Mouse (Mus musculus): ENCODE measurements around the gene Kdm7a.

Gene Kdm7a

DNA sequence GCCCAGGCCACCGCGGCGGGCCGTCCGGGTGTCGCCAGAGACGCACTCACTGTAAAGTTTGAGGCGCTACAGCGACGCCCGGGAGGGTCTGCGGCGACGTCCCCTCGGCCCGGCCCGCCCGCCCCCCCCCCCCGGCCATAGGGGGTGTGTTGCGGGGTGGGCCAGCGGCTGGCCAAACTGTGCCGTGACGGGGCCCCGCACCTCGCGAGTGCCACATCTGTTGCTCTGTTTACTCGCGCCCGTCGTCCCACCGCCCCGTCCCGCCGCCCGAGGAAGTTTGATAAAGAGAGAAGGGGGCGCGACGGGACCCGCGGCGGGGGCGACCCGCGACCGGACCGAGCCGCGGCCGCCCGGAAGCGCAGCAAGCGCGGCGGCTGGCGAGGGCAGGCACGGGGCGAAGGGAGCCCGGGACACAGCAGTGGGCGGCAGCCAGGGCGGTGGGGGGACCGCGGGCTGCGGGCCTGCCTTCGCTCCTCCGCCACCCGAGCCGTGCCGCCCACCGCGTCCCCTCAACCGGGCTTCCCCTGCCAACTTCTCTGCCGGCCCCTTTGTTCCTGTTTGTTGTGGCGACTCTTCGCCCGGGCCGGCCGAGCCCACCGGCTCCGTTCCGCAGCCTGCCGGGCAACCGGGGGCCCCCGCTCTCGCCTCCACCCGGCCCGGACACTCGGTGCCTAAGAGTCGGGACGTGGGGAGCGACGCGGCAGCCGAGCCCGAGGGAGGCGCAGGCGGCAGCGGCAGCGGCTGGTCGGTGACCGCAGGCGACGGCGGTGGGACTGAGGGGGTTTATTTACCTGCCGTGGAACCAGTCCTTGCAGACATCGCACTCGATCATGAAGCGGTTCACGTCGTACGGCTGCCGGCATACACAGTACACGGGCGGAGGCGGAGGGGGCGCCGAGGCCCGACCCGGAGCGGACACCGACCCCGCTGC, 674 bp downstream of the Kdm7a start:
- no peak for DNase-seq (ENCODE audit: low spot score in 2 of 2)

DNA sequence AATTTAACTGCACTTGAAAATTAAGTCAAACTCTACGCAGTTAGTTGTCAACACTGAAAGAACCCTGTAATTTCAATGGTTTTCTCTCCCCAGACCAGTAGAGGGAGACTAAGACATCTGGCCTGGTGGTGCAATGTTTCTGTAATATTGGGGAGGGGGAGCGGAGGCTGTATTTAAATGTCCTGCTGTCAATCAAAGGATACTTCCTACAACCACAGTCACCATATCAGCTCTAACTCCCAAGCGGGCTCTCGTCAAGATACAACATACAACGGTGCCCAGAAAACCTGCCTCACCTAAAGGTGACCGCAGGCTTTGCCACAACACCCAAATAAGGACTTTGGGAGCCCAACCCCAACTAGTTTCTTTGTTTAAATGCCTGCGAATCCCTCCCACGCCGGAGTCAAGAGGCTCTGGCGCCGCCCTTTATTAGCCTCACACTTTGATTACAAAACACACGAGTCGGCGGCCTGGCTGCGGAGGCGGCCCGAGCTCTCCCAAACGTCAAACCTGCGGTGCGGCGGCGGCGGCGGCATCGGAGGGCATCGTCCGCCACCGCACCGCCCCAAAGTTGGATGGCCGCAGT, 1.4 kb downstream of the Kdm7a start:
- DNase-seq (ENCODE audit: low spot score in 2 of 2): peak; percentile 20 to 38

DNA sequence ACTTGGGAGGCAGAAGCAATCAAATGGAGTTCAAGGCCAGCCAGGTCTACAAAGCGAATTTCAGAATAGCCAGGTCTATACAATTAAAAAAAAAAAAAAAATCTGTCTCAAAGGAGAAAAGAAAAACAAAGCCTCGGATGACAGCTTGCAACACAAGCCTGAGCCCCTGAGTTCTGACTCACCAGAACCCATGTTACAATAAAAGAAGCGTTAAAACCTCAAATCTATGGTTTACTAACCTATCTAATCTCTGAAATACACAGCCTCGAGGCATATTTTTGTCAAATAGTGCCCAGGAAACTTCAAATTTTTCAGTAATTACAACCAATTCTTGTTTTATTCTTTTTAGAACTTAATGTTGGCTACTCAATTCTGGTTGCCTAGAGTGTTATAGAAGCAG, 2.1 kb downstream of the Kdm7a start:
- DNase-seq (ENCODE audit: low spot score in 2 of 2): no peak

DNA sequence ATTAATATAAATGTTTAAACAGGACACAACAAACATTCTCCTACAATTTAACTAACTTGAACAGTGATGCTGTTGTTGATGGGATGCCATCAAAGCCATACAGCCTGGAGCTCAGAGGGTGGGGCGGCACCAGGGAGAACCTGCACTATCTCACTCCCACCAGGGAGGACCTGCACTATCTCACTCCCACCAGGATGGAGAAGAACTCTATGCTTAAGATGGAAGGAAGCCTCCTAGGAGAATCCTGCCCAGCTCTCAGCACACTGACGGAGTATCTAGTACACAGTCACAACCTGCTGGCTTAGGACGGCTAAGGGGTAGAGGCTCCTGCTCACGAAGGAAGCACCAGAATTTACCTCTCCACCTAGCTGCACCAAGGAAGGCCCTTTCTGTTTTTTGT, 3.4 kb downstream of the Kdm7a start:
- no peak for DNase-seq (ENCODE audit: low spot score in 2 of 2)

DNA sequence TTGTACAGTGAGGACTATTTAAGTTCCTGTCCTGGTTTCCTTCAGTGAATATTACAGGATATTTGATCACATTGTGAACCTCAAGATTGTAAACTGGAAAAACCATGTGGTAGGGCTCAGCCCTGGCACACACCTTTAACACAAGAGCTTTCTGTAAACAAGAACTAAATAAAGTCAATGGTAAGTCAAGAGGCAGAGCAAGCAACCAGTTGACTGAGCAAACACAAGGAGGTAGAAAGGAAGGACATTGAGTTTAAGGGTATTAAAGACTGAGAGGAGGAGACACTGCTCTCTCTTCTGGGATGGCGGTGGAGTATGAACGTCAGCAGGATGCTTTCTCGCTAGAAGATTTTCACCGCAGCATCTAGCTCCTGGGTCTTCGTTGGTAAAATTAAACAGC, 13.6 kb downstream of the Kdm7a start:
- DNase-seq (ENCODE audit: low spot score in 2 of 2): no peak

DNA sequence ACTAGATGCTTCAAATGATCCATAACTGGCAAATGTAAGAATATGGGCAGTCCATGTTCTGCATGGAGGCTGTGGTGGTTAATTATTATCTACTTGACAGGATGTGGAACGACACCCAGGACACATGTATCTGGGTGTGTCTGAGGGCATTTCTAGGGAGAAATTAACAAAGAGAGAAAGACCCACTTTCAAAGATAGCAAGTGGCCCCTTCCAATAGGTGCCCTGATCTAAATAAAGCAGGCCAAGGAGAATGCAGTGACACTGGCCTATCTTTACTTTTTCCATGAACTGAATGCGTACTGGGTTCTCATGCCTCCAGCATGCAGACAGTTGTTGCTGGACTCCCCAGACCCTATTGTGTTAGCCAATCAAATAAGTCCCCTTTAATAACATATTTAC, 15.1 kb downstream of the Kdm7a start:
- no peak for DNase-seq (ENCODE audit: low spot score in 2 of 2)

DNA sequence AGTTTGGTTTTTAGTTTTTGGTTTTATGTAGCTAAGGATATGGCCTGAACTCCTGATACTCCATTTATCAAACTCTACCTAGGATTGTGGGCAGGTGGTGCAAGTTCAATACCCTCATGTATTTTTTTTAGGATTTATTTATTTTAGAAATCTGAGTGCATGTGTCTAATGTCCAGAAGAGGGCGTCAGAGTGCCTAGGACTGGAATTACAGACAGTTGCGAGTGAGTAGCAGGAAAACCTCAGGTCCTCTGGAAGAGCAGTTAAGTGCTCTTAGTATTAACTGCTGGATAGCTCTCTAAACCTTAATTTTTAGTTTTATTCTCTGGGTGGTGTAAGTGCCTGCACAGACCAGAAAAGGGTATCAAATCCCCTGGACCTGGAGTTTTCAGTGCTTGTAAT, 19.4 kb downstream of the Kdm7a start:
- DNase-seq (ENCODE audit: low spot score in 2 of 2): no peak

DNA sequence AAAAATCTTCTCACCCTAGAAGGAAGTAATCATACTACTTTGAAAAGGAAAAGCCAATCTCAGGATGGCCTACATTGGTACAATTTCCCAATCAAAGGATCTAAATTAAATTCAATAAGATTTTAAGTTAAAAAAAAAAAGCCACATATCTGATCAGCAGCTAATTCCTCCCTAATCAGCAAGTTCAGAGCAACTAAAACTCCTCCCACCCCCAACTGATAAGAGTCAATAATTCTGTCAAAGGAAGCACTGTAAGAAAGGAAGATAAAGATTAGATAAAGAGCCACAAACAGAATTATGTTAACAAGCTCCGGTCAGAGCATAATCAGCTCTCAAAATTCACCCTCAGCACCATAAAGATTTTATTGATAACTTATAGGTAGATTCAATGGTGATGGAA, 37.5 kb downstream of the Kdm7a start:
- DNase-seq (ENCODE audit: low spot score in 2 of 2): no peak

DNA sequence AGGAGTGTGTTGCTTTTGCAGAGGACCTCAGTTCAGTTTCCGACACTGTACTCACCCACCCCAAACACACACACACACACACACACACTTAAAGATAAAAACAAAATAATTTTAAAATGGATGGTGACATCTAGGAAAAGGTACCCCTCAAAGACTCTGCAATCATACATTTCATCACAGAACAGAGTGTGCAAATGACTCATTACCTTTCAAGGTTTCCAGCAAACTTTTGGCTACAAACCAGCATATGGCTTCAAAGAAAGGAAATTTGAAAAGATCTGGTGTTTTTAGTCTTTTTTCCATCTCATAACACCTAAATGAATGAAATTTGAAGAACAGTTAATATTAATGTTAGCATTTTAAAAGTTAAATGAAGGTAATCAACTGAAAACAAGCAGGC, 41.7 kb downstream of the Kdm7a start:
- DNase-seq (ENCODE audit: low spot score in 2 of 2): no peak

DNA sequence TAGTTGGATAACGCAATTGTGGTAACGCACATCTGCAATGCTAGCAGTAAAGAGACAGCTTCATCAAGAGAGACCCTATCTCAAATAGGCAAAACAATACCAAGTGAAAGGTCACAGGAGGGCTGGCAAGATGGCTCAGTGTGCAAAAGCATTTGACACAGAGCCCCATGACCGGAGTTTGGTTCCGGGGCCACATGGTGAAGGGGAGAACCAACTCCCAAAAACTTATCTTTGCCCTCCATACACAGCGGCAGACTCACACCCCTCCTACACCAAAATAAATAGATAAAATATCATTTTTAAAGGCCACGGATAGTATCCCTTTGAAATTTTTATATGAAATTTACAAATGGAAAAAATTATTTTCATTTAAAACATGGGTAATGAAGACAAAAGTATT, 44.6 kb downstream of the Kdm7a start:
- DNase-seq (ENCODE audit: low spot score in 2 of 2): no peak

DNA sequence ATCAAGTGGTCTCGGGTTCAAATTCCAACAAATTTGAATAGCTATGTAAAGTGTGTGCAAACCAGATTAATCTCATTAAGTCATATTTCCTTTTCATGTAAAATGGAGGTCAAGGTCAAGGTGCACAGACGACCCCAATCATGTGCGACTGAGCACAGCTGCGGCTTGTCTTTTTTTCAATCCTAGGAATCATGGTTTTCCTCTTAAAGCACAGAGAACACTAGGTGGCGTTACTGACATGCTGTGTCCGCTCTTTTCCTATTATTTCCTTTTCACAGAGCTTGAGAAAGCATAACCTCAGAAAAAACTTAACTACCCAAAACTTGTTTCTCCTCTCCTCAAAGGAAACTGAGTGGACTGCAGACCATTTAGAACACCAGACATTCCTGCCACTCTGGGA, 60.5 kb downstream of the Kdm7a start:
- no peak for DNase-seq (ENCODE audit: low spot score in 2 of 2)

DNA sequence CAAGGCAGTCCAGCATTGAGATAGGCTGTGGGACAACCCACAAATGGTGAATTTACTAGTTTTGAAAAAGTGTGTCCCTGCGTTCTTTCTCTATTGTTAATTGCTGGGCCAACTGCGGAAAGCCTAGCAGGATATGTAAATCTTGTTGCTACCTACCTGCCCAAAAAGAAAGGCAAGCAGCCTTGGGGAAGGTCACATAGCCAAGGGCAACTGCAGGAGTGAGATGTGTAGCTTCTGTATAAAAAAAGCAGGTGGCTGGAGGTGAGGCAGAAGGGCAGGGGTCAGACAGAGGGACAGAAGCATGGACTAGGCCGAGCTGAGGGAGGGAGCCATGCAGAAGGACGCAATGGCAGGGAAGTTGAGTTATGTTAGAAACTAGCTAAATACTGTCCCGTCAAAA, 74.0 kb downstream of the Kdm7a start:
- no peak for DNase-seq (ENCODE audit: low spot score in 2 of 2)

DNA sequence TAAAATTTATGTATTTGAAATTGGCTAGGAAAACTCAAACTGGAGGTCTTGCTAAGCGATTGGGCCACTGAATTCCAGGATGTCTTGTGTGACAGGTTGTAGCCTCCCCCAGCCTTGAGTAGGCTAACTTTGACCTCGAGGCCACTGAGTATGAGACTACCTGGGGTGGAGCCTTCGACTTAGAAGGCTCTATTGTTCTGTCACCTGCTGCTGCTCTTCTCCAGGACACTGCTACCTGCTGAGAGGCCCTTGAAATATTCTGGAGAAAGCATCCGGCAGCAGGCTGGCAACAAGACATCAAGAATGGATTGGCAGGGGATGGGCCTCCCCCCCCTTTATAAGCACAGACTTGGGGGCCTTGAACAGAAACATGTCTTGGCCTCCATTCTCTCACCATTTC, 75.1 kb downstream of the Kdm7a start:
- DNase-seq (ENCODE audit: low spot score in 2 of 2): no peak

DNA sequence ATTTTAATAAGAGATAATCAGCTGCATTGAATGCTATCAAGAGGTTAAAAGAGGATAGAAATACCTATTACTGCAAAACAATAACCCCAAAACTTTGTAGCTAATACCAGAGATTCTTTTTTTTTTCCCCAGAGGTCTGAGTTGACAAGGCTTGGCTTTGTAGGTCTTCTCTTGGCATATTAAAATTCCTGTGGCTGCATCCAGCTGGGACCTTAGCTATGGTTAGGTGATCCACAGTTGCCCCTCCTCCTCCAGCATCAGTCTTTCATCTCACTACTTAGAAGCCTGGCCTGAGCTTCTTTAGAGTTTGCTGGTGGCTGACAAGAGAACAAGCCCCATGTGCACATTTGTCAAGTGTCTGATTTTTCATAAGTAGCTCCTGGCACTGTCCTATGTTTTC, 81.9 kb downstream of the Kdm7a start:
- DNase-seq (ENCODE audit: low spot score in 2 of 2): no peak

DNA sequence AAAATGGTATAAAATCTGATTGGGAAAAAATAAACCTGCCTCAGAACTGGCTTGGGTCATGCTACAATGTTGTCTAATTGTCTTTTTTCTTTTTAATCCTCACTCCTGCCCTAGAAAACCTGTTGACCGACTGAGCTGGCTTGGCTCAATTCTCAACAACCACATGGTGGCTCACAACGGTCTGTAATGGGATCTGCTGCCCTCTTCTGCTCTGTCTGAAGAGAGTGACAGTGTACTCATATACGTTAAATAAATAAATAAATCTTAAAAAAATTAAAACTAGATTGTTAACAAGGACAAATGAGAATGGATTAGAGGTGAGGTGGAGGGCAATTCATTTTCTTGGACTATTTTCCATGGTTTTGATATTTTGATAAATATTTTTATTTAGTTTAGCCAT, 85.9 kb downstream of the Kdm7a start:
- no peak for DNase-seq (ENCODE audit: low spot score in 2 of 2)

DNA sequence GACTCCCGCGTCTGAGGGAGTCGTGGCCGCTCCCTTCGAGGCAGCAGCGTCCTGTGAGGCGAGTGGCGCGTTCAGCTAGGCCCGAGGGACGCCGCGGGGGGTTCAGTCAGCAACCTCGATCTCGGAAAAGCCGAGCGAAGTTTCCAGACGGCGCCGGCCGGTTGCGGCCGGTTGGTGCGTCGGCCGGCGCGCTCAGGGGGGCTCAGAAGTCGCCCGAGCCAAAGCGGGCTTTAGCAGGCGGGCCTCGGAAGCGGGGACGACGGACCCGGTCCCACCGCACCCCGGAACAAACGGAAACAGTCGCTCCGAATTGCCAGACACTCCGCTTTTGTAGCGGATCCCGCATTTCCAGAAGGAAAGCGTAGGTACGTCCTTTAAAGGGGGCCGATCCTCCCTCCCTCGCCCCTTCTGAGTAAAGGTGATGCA, 88.1 kb downstream of the Kdm7a start:
- DNase-seq (ENCODE audit: low spot score in 2 of 2): no peak

DNA sequence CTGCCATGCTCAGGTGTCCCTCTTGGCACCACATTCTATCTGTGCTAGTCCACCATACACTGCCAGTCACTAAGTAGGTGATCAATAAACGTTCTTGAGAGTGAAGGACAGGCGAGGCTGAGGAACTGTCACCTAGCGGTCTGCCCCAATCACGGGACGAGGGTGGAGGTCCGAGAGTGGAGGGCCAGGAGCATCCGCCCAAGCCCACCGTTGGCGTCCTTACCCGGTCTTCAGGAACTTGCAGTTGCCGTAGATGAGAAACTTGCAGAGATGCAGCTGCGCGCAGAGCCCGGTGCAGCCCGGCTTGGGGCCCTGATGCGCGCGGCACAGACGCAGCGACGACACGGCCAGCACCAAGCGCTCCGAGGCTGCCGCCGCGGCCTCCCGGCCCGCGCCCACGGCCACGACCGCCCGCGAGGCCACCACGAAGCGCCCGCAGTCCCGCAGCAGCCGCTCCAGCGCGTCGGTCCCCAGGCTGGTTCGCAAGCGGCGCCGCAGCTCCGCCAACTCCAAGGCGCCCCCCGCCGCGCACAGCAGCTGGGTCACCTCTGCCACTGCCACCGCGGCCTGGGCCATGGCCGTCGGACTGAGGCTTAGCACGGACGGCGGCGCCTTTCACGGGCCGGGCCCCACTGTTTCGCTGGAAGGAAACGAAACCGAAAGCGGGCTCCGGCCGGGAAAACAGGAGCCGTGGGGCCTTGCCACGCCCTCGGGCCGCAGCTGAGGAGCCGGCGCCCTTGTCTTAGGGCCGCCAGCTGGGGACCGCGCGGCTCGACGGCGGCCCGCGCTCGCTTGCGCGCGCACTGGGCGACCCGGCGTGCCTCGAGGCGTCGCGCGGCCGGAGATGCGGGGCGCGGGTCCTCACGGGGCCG, 88.8 kb downstream of the Kdm7a start, which contains the start of gene Parp12:
Gene Parp12 (minus strand): TSS at position 766 of the 872 bp plus-strand sequence.
- peak; percentile 17 to 21 for DNase-seq (ENCODE audit: low spot score in 2 of 2)

DNA sequence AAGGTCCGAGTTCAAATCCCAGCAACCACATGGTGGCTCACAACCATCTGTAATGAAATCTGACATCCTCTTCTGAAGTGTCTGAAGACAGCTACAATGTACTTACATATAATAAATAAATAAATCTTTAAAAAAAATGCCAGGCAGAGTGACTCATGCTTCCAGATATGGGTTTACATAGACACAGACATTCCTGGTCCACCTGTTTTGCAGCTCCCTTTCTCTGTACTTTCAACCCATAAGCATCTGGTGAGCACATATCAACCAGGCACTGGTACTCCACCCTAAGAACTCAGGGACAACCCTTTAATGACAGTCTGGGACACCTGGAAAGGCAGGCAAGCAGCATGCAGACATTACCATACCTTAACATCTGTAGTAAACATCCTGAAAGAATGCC, 91.2 kb downstream of the Kdm7a start:
- DNase-seq (ENCODE audit: low spot score in 2 of 2): no peak

DNA sequence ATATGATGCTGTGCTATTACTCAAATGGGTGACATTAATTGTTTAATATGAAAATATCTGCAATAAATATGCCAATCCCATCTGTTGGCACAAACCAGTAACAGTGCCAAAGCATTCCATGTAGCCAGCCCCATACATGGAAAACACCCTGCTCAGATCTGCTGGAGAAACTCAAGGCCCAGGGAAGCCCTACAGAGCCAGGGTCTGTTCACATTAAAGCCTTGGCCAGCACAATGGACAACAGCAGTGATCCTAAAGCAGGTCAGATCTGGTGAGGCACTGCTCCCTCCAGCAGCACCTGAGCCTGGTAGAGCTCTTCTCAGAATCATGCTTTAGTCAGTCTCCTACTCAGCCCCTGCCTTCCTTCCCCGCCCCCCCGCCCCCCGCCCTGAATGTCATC, 93.4 kb downstream of the Kdm7a start:
- no peak for DNase-seq (ENCODE audit: low spot score in 2 of 2)

DNA sequence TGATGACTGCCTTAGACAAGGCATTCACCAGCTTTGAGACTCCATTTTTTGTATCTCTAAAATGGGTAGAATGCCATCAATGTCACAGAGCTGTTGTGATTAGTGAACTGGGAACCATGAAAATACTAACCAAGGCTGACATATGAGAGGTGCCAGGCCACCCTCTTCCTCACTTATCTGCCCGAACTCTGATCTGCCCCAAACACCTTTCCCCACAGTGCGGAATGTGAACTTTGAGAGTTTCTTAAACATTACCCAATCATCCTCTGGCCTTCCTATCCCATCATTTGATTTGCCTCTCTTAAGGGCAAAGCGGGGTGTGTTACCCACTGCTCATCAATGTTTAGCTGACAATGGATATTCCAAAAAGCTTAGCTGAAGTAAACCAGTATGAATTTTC, 93.9 kb downstream of the Kdm7a start:
- DNase-seq (ENCODE audit: low spot score in 2 of 2): no peak

DNA sequence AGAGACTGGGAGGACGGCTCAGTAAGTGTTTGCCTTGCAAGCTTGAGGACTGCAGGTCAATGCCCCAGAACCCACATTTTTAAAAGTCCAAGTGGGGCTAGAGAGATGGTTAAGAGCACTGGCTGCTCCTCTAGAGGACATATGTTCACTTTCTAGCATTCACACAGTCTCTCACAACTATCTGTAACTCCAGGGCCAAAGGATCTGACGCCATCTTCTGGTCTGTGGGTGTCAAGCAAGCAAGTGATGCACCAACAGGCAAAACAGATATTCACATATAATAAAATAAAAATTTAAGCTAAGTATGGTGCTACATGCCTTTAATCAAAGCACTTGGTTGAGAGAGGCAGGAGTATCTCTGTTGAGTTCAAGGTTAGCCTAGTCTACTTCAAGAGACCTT, 99.8 kb downstream of the Kdm7a start:
- no peak for DNase-seq (ENCODE audit: low spot score in 2 of 2)

DNA sequence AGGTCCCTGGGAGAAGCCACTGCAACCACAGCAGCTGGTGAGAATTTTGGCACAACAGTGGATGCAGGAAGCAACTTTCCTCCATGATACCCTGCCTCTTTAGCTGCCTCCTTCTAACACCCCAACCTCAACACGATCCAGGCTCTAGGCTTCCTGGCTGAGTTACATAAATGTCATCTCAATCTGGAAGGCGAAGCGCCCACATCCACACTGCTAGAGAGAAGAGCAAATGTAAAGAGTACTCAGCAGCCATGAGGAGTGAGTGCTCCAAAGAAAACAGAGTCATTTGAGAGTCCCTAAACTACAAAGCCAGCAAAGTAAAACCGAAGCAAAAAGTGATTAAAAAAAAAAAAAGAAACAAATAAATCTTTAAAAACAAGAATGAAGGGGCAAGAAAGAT, 102.0 kb downstream of the Kdm7a start:
- DNase-seq (ENCODE audit: low spot score in 2 of 2): no peak

All from right cerebral cortex, postnatal 36 days (tissue).